Mouse (Mus musculus) mouse embryonic stem cell (cell line): ENCODE results near the gene Carmil1.

Source experiments
- in situ Hi-C, 2 experiments: fragments of 300-500 bp; cut with MboI; formaldehyde crosslinking; loops; 1 replicate in 1 of 2; 3 replicates in 1 of 2; pipeline ENCODE4 v1.14.3; 2019 to 2020; ENCODE audit warnings: low sequenced_read_pairs in 2 of 2, low pct_unique_long_range_greater_than_20kb in 1 of 2, mixed read lengths in 1 of 2; ENCODE audit not compliant: unreplicated experiment in 1 of 2

Gene Carmil1

DNA sequence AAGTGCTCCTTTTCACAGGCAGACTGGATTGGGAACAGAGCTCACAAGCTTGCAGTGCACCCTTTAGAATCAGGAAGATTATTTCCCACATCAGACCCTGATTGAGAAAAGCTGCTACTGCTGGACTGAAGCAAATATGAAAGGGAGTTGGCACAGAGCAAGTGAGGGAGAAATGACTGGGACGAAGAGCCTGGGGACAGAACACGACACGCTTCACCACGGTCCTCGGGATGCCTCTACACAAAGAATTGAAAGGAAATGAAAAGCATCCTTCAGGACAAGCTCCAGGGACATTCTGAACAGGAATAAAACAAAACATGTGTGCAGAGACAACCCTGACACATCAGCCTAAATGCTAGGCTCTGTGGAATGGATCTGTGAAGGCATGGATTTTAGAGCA lies 103.0 kb downstream of the Carmil1 start:
- in situ Hi-C loops: loop anchor here in 1 of 2 experiments (25.0 kb wide), 1 partner anchor 340 kb away; the partner anchor contains the start of gene Slc17a3

DNA sequence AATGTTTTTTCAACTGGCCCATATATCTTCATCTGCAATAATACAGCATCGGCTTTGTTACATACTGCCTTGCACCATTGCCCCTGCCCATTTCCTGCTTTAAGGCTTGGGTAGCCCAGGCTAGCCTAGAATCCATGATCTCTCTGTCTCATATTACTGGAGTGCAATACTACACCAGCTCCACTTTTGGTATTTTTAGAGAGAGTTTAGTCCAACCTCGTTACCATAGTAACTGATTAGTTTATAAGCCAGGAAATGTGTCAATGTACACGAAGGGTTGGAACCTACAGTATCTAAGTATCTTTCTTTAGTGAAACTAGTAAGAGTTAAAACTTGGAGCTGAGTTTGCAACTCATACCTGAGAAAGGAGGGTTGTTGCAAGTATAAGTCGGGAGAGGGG lies 103.8 kb downstream of the Carmil1 start:
- in situ Hi-C loops: loop anchor here in 1 of 2 experiments (25.0 kb wide), 1 partner anchor 340 kb away; the partner anchor contains the start of gene Slc17a3

- in situ Hi-C loops: no loop called here
Observed at GRCm38 (mm10) chr13:24169658-24170057, 110.9 kb downstream of the Carmil1 start.

DNA sequence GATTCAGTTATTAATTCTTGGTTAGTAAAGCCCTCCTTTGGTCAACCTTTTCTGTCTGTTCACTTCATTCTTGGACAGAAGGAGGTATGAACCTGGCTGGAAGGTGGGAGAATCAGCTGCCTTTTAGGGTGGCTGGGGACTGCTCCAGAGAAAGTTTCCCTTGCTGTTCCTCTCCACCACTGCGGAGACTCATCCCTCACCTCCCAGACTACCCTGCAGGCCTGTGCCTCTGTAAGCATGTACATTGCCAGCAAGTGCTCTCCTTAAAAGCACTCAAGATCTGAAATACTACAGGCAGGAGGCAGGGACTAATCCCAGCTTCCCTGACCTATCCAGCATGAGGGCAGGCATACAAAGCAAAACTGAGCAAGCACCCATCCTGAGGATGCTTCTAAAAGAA lies 117.2 kb downstream of the Carmil1 start:
- in situ Hi-C loops: no loop called here

GRCm38 (mm10) chr13:24161105-24161504 lies 119.5 kb downstream of the Carmil1 start:
- in situ Hi-C loops: no loop called here

GRCm38 (mm10) chr13:24159972-24160371 lies 120.6 kb downstream of the Carmil1 start:
- in situ Hi-C loops: no loop called here

GRCm38 (mm10) chr13:24159190-24159965 lies 121.2 kb downstream of the Carmil1 start:
- in situ Hi-C loops: no loop called here

- in situ Hi-C loops: no loop called here
Observed at GRCm38 (mm10) chr13:24157560-24158011, 123.0 kb downstream of the Carmil1 start.

- in situ Hi-C loops: no loop called here
Observed at GRCm38 (mm10) chr13:24155190-24155589, 125.4 kb downstream of the Carmil1 start.

DNA sequence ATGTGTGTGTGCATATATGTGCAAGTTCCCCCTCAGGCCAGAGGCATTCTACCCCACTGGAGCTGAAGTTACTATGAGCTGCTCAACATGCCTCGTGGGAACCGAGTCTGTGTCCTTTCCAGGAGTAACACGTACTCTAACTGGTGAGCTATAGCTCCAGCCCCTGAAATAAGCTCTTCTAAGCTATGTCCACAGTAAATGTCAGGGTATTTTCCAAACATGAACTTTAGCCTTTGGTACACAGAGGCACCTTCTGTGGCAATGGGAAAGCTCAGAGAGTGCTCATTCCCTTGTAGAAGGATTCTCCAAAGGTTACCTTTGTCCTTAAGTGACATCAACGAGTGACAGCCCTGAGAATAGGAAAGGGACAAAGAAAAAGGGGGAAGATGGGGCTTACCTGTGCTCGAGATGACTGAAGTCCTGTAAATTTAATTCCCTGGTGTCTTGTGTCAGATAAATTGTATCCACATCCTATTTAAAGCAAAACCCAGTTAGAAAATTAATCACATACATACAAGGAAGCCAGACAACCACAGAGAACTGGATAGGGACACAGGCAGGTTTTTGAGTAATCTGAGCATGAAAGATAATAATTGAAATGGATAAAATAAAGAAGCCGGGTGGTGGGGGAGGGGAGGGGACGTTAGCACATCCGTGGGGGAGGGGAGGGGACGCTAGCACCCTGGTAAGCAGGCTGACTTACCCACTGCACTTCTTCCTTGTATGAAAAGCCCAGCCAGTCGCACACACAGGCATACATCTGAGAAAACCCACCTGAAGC lies 126.1 kb downstream of the Carmil1 start:
- in situ Hi-C loops: no loop called here

DNA sequence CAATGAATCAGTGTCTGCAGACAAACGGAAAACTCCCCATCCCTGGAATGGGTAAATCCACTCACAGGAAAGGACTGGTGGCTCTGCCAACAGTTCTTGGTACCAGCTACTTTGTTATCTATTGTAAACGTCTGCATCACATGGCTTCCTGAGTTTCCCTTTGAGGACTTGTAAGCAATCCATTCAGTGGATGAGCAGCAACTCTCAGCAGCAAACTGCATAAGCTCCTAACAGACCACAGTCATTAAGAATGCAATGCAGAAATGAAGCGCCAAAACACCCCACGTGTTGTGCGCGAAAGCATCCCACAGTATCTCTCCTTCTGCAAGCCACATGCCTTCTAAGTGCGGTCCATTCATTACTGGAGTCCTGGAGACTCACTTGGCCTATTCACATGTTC lies 128.0 kb downstream of the Carmil1 start:
- in situ Hi-C loops: no loop called here

DNA sequence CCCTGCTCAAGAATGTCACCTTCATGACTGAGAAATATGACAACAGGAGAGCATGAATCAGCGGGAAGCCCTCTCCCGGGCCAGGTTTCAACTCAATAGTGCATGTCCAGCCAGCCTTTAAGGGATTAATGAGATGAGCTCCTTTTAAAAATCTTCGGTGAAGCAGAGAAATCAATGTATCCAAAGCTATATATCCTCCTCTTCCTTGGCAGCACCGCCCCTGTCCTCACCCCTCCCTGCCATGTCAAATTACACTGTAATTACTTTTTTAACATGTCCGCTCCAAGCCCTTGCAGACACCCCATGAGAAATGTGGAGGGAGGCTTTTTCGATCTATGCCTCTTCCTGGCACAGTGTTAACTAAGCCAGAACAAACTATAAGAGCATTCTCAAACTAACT lies 129.3 kb downstream of the Carmil1 start:
- in situ Hi-C loops: no loop called here

GRCm38 (mm10) chr13:24148549-24148948 lies 132.0 kb downstream of the Carmil1 start:
- in situ Hi-C loops: no loop called here

DNA sequence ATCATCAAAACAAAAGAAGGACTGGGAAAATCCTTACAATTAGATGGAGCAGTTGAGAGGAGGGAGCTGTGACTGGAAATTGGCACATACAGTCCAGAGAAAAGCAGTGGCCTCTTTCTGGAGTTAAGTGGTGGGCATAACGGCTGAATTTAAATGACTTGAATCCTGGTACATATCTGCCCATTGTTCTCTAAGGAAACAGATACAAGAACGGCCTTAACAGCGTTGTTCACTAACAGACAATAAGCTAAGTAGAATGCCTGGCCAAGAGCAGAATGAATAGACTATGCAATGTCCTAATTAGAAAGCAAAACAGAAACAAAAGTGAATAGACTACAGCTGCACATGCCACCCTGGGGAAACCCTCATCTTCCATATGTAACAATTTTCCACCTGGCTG lies 133.6 kb downstream of the Carmil1 start:
- in situ Hi-C loops: no loop called here

GRCm38 (mm10) chr13:24146541-24146940 lies 134.1 kb downstream of the Carmil1 start:
- in situ Hi-C loops: no loop called here

GRCm38 (mm10) chr13:24144858-24145257 lies 135.7 kb downstream of the Carmil1 start:
- in situ Hi-C loops: no loop called here

GRCm38 (mm10) chr13:24144141-24144540 lies 136.5 kb downstream of the Carmil1 start:
- in situ Hi-C loops: no loop called here

GRCm38 (mm10) chr13:24136836-24137235 lies 143.8 kb downstream of the Carmil1 start:
- in situ Hi-C loops: no loop called here
